Mouse (Mus musculus): ENCODE data around the gene Gm21897. TPM values are rescaled to one million over a fixed set of nuclear protein-coding genes. Genes with fewer than 3 reads are reported as not detected.
A peak's percentile ranks its signal among the peaks of the same experiment; 100 is the strongest.
"Not testable (repeated sequence)": the region's sequence is repeated elsewhere in the genome, so short reads cannot be mapped to it uniquely, and the experiment has no call there.

Gene Gm21897
- not detected for total RNA-seq (2021)
- long read RNA-seq, experiment 1: 0 reads
- long read RNA-seq, experiment 2: 0 reads

- H3K4me3 ChIP-seq; DNase-seq (ENCODE audit: extremely low spot score in 1 of 2, low spot score in 2 of 2); H3K27ac ChIP-seq; intact Hi-C loops (cut with DNase I): not testable (repeated sequence)
Measured at GRCm38 (mm10) chr16:15317158-15317557, at the start of gene Gm21897. Gene Gm21897 (plus strand): TSS chr16:15317458.

DNA sequence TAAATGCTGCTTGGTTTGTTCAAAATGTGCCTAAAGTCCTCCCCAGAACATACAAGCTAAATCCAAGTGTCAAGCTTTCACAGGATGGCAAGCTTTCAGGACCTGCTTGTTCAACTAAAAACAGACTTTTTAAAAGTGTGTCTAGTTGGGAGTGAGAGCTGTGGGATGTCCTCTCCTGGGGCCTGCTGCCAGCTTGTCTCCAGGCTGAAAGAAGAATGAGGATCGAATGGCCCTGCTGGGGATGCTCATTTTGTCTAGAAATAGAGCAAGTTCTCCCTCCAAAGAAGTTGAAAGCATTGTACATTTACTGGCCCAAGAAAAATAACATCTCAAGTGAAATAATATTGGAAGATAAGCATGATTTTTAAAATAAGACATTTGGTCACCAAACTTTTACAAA is 45.0 kb upstream of the Gm21897 start:
- intact Hi-C loops (cut with DNase I): no loop called here
- no peak overlapping the region for H3K4me3 ChIP-seq
- TF ChIP-seq CTCF (IDR thresholded peaks at IDR 0.05): no peak
- H3K27ac ChIP-seq: no peak overlapping the region
- DNase-seq (ENCODE audit: extremely low spot score in 1 of 2, low spot score in 2 of 2): no peak

DNA sequence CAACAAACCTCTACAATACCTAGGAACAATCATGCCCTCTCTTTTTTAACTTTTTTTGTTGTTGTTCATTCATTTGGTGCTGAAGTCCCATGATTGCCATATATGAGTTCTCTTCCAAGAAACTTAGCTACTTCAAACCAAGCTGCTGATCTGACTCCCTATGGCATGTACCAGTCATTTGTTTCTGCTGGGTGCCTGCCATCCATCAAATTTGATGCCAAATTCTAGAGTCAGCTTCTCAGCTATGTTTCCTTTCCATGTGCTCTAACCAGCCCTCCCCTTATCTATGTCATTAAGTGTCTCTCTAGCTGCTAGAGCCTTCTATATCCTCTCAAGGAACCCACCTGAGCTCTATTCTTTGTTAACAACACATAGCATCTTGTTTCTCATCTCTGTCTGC is 39.8 kb upstream of the Gm21897 start:
- H3K4me3 ChIP-seq: no peak overlapping the region
- intact Hi-C loops (cut with DNase I): no loop called here
- TF ChIP-seq CTCF (IDR thresholded peaks at IDR 0.05): no peak
- no peak overlapping the region for H3K27ac ChIP-seq
- DNase-seq (ENCODE audit: extremely low spot score in 1 of 2, low spot score in 2 of 2): no peak

DNA sequence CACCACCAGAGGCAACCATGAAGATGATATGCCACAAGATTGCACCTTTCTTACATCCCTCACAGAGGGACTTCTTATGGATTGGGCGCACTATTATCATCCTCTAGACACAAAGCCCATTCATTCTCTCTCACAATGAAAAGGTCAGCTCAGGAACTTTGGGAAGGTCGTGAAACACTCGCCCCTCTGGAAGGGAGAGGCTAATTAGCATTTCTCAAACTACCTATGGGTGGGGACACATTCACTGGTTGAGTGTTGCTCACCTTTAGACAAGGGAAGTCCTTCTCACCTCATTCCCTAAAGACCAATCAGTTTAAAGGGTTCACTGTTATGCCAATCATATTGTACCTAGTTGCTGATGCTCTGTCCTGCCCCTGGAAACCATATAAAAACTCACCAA is 24.2 kb upstream of the Gm21897 start:
- TF ChIP-seq CTCF (IDR thresholded peaks at IDR 0.05): no peak
- H3K4me3 ChIP-seq: no peak overlapping the region
- intact Hi-C loops (cut with DNase I): no loop called here
- DNase-seq (ENCODE audit: extremely low spot score in 1 of 2, low spot score in 2 of 2): no peak
- no peak overlapping the region for H3K27ac ChIP-seq

GRCm38 (mm10) chr16:15294289-15294688 is 23.0 kb upstream of the Gm21897 start:
- Histone ChIP-seq H3K4me3 (no peak overlapping the region), H3K27ac (no peak overlapping the region)
- no peak for TF ChIP-seq CTCF (IDR thresholded peaks at IDR 0.05)
- DNase-seq (ENCODE audit: extremely low spot score in 1 of 2, low spot score in 2 of 2): no peak
- intact Hi-C loops (cut with DNase I): no loop called here

DNA sequence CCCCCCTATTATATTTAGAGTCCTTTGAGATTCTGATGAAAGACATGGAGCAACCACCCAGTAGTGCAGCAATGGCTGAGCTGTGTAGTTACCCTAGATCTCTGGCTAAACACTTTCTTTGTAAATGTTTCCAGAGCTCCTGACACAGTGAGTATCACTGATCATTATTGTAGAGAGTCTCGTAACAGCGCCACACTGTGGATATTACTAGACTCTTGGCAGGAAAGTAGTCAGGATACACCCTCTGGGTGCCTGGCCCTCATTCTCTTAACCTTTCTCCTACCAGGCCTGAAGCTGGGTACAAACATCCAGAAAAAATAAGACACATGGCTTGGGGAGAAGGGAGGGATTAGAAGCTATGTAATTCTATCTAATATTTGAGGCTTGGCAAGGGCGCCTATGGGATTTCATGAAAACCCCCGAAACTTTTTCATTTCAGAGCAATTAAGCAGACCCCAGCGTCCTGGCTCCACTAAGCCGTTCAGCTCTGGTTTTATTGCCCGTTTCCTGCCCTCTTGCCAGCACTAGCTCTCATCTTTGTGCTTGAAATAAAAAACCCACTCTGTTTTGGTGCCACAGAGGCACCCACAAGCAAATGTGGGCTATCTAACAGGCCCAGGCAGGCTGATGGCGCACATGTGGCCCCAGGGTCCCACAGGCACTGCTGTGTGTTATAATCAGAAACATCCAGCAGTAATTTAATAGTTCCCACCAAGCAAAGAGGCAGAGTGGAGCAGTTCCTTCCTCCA is 22.2 kb upstream of the Gm21897 start:
- TF ChIP-seq CTCF (IDR thresholded peaks at IDR 0.05): peak; percentile 35
- intact Hi-C loops (cut with DNase I): loop anchor here (1.0 kb wide), 1 partner anchor 593 kb away; no protein-coding TSS in a partner anchor
- H3K4me3 ChIP-seq: no peak overlapping the region
- H3K27ac ChIP-seq: no peak overlapping the region
- DNase-seq (ENCODE audit: extremely low spot score in 1 of 2, low spot score in 2 of 2): no peak

DNA sequence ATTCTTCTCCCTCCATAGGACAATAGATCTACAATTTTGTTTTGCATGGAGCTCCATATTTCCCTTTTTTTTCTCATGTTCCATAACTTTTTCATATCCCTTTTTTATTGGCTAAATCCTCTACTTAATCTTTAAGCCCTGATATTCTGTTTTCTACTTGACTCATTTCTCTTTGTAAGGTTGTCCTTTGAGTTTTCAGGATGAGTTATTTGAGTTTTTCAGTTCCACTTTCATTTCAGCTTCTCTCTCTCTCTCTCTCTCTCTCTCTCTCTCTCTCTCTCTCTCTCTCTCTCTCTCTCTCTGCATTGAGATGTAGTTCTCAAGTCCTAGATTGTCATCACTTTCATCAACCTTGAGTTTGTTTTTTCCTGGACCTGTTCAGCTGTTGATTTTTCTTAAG is 17.3 kb downstream of the Gm21897 start:
- no peak for TF ChIP-seq CTCF (IDR thresholded peaks at IDR 0.05)
- intact Hi-C loops (cut with DNase I): no loop called here
- DNase-seq (ENCODE audit: extremely low spot score in 1 of 2, low spot score in 2 of 2): no peak
- Histone ChIP-seq H3K4me3 (no peak overlapping the region), H3K27ac (no peak overlapping the region)

DNA sequence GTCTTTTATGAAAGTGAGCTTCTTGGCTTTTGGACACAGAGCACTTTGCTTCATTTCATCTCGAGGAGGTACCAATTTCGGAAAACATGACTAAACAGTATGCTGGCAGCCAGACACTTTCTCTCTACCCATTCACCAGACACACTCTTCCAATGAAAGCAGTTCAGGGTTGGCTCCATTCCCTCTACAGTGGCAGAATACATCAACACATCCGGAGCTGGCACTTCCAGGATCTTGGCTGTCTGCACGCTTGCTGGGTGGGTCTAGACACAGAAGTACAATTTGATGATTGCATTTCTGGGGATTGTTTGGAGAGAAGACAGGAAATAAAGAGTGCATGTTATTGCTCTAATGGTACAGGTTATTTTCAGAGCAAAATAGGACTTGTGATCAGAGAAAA is 21.8 kb downstream of the Gm21897 start:
- no peak for DNase-seq (ENCODE audit: extremely low spot score in 1 of 2, low spot score in 2 of 2)
- H3K27ac ChIP-seq: no peak overlapping the region
- intact Hi-C loops (cut with DNase I): no loop called here
- no peak overlapping the region for H3K4me3 ChIP-seq
- no peak for TF ChIP-seq CTCF (IDR thresholded peaks at IDR 0.05)

DNA sequence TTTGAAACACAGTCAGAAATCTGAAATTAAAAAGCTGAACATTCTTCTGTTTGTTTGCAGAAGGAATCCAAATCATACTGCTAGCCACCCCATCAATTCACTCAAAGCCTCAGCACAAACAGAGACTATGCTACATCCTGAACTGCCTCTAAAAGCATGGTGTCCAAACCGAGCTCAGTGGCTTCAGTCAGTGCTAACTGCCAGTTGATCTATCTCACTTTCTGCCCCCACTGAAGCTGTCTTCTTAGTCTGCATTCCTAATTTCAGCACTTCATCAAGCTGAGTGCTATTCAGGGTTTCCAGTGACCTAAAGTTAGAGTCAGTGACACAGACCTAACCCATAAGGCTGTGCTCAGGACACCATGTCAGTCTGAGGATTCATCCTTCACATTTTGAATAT is 28.8 kb downstream of the Gm21897 start:
- TF ChIP-seq CTCF (IDR thresholded peaks at IDR 0.05): no peak
- no peak for DNase-seq (ENCODE audit: extremely low spot score in 1 of 2, low spot score in 2 of 2)
- Histone ChIP-seq H3K27ac (no peak overlapping the region), H3K4me3 (no peak overlapping the region)
- intact Hi-C loops (cut with DNase I): no loop called here

DNA sequence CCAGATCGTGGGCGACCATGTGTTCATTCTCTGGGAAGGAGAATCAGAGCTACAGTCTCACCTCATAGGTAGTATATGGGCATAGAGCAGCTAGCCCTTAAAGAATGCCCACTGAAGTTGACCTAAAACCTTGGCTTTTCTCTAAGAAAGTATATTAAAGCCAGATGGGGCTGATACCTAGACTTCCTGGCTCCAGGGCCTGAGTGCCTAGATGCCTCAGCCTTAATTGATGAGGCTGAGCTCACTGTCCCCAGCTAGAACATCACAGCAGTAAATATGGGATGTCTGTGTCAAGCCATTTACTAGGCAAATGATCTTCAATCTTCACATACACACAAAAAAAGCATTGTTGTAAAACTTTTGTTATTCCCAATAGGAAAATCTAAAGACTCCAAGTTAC is 32.1 kb downstream of the Gm21897 start:
- no peak overlapping the region for H3K27ac ChIP-seq
- no peak for TF ChIP-seq CTCF (IDR thresholded peaks at IDR 0.05)
- intact Hi-C loops (cut with DNase I): no loop called here

GRCm38 (mm10) chr16:15351301-15351700 is 34.0 kb downstream of the Gm21897 start:
- no peak overlapping the region for H3K27ac ChIP-seq
- intact Hi-C loops (cut with DNase I): no loop called here
- DNase-seq (ENCODE audit: extremely low spot score in 1 of 2, low spot score in 2 of 2): no peak
- no peak overlapping the region for H3K4me3 ChIP-seq
- TF ChIP-seq CTCF (IDR thresholded peaks at IDR 0.05): no peak

More for the DNA sequence above, 32.1 kb downstream of the Gm21897 start:
- H3K4me3 ChIP-seq: no peak overlapping the region
- no peak for DNase-seq (ENCODE audit: extremely low spot score in 1 of 2, low spot score in 2 of 2)

DNA sequence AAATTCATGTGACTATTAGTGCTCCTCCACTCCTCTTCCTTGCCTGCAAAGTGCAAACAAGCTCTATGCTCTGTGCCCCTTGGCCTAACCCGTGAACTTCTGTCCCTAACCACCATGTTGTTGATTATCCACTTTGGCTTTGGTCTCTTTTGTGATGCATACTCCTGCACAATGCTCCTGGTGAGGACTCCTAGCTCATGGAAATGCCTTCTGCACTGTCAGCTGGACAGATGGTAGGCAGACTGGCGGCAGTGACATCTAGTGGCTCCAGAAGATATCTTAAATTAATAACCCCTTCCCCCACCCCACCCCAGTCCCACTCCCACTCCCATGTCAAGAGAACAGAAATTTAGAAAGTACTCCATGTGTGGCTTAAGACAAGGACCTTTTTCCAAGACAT is 35.1 kb downstream of the Gm21897 start:
- peak; percentile 2; the same call in 1 of the 2 replicates for TF ChIP-seq CTCF (IDR thresholded peaks at IDR 0.05)
- no peak overlapping the region for H3K4me3 ChIP-seq
- intact Hi-C loops (cut with DNase I): no loop called here
- DNase-seq (ENCODE audit: extremely low spot score in 1 of 2, low spot score in 2 of 2): no peak
- H3K27ac ChIP-seq: no peak overlapping the region

- no peak overlapping the region for H3K4me3 ChIP-seq
- H3K27ac ChIP-seq: no peak overlapping the region
- intact Hi-C loops (cut with DNase I): no loop called here
- DNase-seq (ENCODE audit: extremely low spot score in 1 of 2, low spot score in 2 of 2): no peak
- no peak for TF ChIP-seq CTCF (IDR thresholded peaks at IDR 0.05)
Measured at GRCm38 (mm10) chr16:15354901-15355300, 37.6 kb downstream of the Gm21897 start.

Measured in left cerebral cortex, adult 2 months (tissue).